8 mouse cellular contexts compared by ENCODE assay signal in the genomic region with DNA sequence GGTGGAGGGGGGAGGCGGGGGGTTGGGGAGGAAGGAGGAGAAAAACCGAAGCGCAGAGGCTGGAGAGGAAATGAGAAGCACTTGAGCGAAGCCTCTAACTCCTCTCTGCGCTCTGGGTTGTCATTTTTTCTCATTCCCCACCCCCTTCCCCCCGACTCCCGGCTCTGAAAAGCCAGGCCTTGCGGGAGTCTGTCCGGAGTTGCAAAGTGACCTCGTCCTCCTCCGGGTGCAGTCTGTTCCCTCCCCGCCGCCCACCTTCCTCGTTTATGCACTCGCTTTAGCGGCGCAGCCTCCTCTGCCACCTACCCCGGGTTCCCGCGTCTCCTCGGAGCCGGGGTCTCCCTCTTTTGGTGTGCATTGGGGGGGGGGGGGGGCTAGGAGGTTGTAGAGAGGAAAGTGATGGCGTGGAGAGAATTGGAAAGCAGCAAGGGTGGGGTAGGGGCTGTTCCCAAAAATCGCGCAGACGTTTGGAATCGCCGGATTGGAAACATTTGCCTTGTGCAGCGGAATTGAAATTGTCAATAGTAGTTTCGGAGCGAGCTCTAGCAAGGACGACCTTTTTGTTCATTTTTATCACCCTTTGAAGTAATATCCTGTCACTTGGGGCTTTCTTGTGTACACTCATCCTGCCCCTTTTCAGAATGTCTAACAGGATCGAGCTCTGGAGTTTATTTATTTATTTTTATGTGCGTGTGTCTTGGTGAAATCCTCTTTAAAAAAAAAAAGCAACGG. TPM values are rescaled to one million over a fixed set of nuclear protein-coding genes. Genes with fewer than 3 reads are reported as not detected.
DNase-seq lines count a peak whose midpoint lies in the region; ATAC-seq lines count a peak whose summit lies in the region.

No protein-coding gene starts in this region.

- H3K27me3 ChIP-seq in erythroblast, embryonic 14.5 days (ENCODE audit: control insufficient read depth), result peaks cover 87% of the 10 kb centered on the region
- peaks cover 58% of the 10 kb centered on the region for H3K27me3 ChIP-seq in midbrain, embryonic 14.5 days (ENCODE audit: control insufficient read depth, insufficient read depth, low read length)

- under 1% methylated on average over 35 of the region's 35 CpGs for WGBS in midbrain, embryonic 14.5 days

- ATAC-seq in erythroblast, adult 5-6 weeks (replicated peaks; ENCODE audit: low FRiP score, poor library complexity, severe bottlenecking), result no peak
- ATAC-seq in granulocyte monocyte progenitor cell, adult 5-6 weeks (replicated peaks; ENCODE audit: poor library complexity, severe bottlenecking), result peak; percentile 18
- ATAC-seq in midbrain, embryonic 14.5 days (ENCODE audit: low FRiP score, low TSS enrichment), result peak; percentile 41

- peaks cover 5% of the 10 kb centered on the region; the same call in 1 of the 2 replicates for H3K9me3 ChIP-seq in erythroblast, embryonic 14.5 days (ENCODE audit: control insufficient read depth, low read length)
- no peaks in the 10 kb centered on the region for H3K9me3 ChIP-seq in midbrain, embryonic 14.5 days (ENCODE audit: control insufficient read depth, low read length)

- H3K27ac ChIP-seq in midbrain, embryonic 14.5 days (replicated peaks; ENCODE audit: low read depth, low read length), result 0 out of 2 replicates have a peak overlapping the region, but pooled peaks have one; percentile 14

- peak overlapping the region; percentile 20 for H3K4me3 ChIP-seq in erythroblast, embryonic 14.5 days (replicated peaks)
- H3K4me3 ChIP-seq in midbrain, embryonic 14.5 days (replicated peaks; ENCODE audit: low read depth, low read length), result peak overlapping the region; percentile 59

- peak overlapping the region; percentile 97 for H3K4me2 ChIP-seq in midbrain, embryonic 14.5 days (ENCODE audit: low read length)

- peaks cover 3% of the 10 kb centered on the region; the same call in 1 of the 2 replicates for H3K4me1 ChIP-seq in erythroblast, embryonic 14.5 days (ENCODE audit: control insufficient read depth)
- H3K4me1 ChIP-seq in midbrain, embryonic 14.5 days (ENCODE audit: control insufficient read depth, insufficient read depth, low read length), result peaks cover 16% of the 10 kb centered on the region

- peak; percentile 41 for DNase-seq in 3134 (ENCODE audit: extremely low read depth, insufficient read length, low spot score)
- DNase-seq in adrenal gland, postnatal 14 days, result peak; percentile 32
- DNase-seq in kidney, postnatal 4 days, result peak; percentile 44 to 57
- DNase-seq in midbrain, embryonic 14.5 days, result peak; percentile 66
- peak; percentile 50 for DNase-seq in thymus, postnatal 25 days

- H3K36me3 ChIP-seq in erythroblast, embryonic 14.5 days (ENCODE audit: control insufficient read depth), result no peaks in the 10 kb centered on the region
- no peaks in the 10 kb centered on the region for H3K36me3 ChIP-seq in midbrain, embryonic 14.5 days (ENCODE audit: control insufficient read depth, insufficient read depth, low read length)

- H3K9ac ChIP-seq in midbrain, embryonic 14.5 days (replicated peaks; ENCODE audit: low read length), result peak overlapping the region; percentile 54

RNA-seq across cellular contexts. Expression of a gene that starts 2.6 kb away (rescaled TPM):
- polyA plus RNA-seq in erythroblast, embryonic 14.5 days (2012), result not detected in 2 replicates
- total RNA-seq in erythroblast, adult 5-6 weeks (2015; ENCODE audit: low replicate concordance), result 0.77 TPM in 1 of 2 replicates, not detected in the other
- 0.17 and 0.28 TPM in 2 replicates for total RNA-seq in erythroblast, adult 5-6 weeks (2017; ENCODE audit: low replicate concordance)
- 1.3 and 1.6 TPM in 2 replicates for total RNA-seq in adrenal gland, postnatal 14 days (2021)
- total RNA-seq in granulocyte monocyte progenitor cell, adult 5-6 weeks (2014; fragmentation: Nextera tagmentation), result 1.7 and 2.0 TPM in 2 replicates
- 0.78 and 2.2 TPM in 2 replicates for total RNA-seq in granulocyte monocyte progenitor cell, adult 5-6 weeks (2017)
- polyA plus RNA-seq in midbrain, embryonic 14.5 days (2014; fragmentation: Nextera tagmentation; extraction: Ambion mirVana), result 4.2 TPM in 2 replicates
